Mouse (Mus musculus): ENCODE data around the gene Csf2rb2. TPM values are rescaled to one million over a fixed set of nuclear protein-coding genes. Genes with fewer than 3 reads are reported as not detected.
"Not testable (repeated sequence)": the region's sequence is repeated elsewhere in the genome, so short reads cannot be mapped to it uniquely, and the experiment has no call there.

The Csf2rb2 gene
- total and polyA plus RNA-seq, 2 experiments from 2014 or later = 0.19 to 0.50 TPM

DNA sequence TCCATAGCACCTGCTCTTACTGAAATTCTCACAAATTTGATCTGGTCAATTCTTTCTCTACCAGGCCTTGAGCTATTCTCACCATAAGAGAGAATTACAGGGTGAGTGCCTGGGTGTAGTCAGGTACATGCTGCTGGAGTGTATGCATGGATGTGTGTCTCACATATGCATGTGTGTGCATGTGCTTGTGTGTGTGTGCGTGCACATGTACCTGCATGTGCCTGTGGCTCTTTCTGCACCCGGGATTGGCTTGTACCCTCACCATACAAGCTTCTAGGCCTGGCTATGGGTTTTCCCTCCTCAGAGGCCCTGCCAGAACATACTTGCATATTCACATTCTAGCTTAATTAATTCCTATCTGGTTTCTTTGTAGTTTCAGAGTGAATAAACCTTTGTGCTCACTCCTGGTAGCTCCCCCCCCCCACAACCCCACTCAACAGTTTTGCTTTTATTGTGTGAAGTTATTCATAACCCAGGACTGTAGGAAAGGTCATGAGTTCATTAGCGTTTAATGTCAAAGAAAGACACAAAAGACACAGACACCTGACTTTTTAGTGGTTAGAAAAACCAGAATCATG, 23.1 kb upstream of the Csf2rb2 start:
- DNase-seq (ENCODE audit: low spot score) (no peak), ATAC-seq (ENCODE audit: insufficient read depth, low read depth) (no peak)
- no peaks in the 10 kb centered on the region for H3K4me1 ChIP-seq (ENCODE audit: control insufficient read depth, insufficient read depth)
- no peaks in the 10 kb centered on the region for H3K27me3 ChIP-seq (ENCODE audit: control insufficient read depth, insufficient read depth, low read length)
- TF ChIP-seq EP300 (IDR thresholded peaks at IDR 0.05; ENCODE audit: low read depth) (no peak), CTCF (IDR thresholded peaks at IDR 0.05; ENCODE audit: low read depth) (no peak)
- H3K27ac ChIP-seq (ENCODE audit: low read depth) = no peak overlapping the region
- no peak overlapping the region for H3K4me3 ChIP-seq (ENCODE audit: low read depth, low read length)
- H3K9ac ChIP-seq (replicated peaks; ENCODE audit: low read depth, low read length) = no peak overlapping the region
- H3K4me2 ChIP-seq (ENCODE audit: low read depth, low read length) = no peak overlapping the region
- H3K9me3 ChIP-seq (replicated peaks; ENCODE audit: control insufficient read depth, low read length) = no peaks in the 10 kb centered on the region
- no peaks in the 10 kb centered on the region for H3K36me3 ChIP-seq (replicated peaks; ENCODE audit: control insufficient read depth, insufficient read depth, low read length)
- 77% methylated on average over 3 of the region's 3 CpGs for WGBS

DNA sequence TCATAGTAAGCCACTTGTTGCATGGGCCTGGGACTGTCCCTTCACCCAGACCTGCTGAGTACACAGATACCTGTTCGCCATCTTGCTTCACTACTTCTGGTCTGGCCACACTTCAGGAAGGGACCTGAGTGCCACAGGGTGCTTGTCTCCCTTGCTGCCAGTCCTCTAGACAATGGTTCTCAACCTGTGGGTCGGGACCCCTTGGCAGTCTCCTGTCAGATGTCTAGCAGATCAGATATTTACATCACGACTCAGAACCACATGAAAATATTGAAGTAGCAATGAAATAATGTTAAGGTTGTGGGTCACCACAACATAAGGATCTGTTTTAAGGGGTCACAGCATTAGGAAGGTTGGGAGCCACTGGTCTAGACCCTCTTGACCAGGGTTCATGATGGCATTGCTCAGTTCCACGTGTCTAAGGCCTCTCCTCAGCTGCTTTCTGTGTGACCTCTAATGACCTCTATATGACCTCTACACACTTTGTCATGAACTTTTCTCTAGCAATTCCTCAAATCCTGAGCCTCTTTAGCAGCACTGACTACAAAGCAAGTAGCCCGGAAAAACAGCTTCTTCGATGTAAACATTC, 22.3 kb upstream of the Csf2rb2 start:
- H3K9me3 ChIP-seq (replicated peaks; ENCODE audit: control insufficient read depth, low read length); H3K4me3 ChIP-seq (ENCODE audit: low read depth, low read length); H3K4me2 ChIP-seq (ENCODE audit: low read depth, low read length); H3K4me1 ChIP-seq (ENCODE audit: control insufficient read depth, insufficient read depth); H3K36me3 ChIP-seq (replicated peaks; ENCODE audit: control insufficient read depth, insufficient read depth, low read length); ATAC-seq (ENCODE audit: insufficient read depth, low read depth); H3K27me3 ChIP-seq (ENCODE audit: control insufficient read depth, insufficient read depth, low read length); H3K9ac ChIP-seq (replicated peaks; ENCODE audit: low read depth, low read length); DNase-seq (ENCODE audit: low spot score); H3K27ac ChIP-seq (ENCODE audit: low read depth): not testable (repeated sequence)
- WGBS = 76% methylated on average over 6 of the region's 6 CpGs

- no peaks in the 10 kb centered on the region for H3K27me3 ChIP-seq (ENCODE audit: control insufficient read depth, insufficient read depth, low read length)
- DNase-seq (ENCODE audit: low spot score) (no peak), ATAC-seq (ENCODE audit: insufficient read depth, low read depth) (no peak)
- TF ChIP-seq CTCF (IDR thresholded peaks at IDR 0.05; ENCODE audit: low read depth) (no peak), EP300 (IDR thresholded peaks at IDR 0.05; ENCODE audit: low read depth) (no peak)
- H3K4me2 ChIP-seq (ENCODE audit: low read depth, low read length) = no peak overlapping the region
- no peak overlapping the region for H3K4me3 ChIP-seq (ENCODE audit: low read depth, low read length)
- H3K9me3 ChIP-seq (replicated peaks; ENCODE audit: control insufficient read depth, low read length) = no peaks in the 10 kb centered on the region
- H3K36me3 ChIP-seq (replicated peaks; ENCODE audit: control insufficient read depth, insufficient read depth, low read length) = no peaks in the 10 kb centered on the region
- no peak overlapping the region for H3K27ac ChIP-seq (ENCODE audit: low read depth)
- no peaks in the 10 kb centered on the region for H3K4me1 ChIP-seq (ENCODE audit: control insufficient read depth, insufficient read depth)
- no peak overlapping the region for H3K9ac ChIP-seq (replicated peaks; ENCODE audit: low read depth, low read length)
- 86% methylated on average over 10 of the region's 10 CpGs for WGBS
Observed at GRCm38 (mm10) chr15:78326747-78327146, 21.2 kb upstream of the Csf2rb2 start.

DNA sequence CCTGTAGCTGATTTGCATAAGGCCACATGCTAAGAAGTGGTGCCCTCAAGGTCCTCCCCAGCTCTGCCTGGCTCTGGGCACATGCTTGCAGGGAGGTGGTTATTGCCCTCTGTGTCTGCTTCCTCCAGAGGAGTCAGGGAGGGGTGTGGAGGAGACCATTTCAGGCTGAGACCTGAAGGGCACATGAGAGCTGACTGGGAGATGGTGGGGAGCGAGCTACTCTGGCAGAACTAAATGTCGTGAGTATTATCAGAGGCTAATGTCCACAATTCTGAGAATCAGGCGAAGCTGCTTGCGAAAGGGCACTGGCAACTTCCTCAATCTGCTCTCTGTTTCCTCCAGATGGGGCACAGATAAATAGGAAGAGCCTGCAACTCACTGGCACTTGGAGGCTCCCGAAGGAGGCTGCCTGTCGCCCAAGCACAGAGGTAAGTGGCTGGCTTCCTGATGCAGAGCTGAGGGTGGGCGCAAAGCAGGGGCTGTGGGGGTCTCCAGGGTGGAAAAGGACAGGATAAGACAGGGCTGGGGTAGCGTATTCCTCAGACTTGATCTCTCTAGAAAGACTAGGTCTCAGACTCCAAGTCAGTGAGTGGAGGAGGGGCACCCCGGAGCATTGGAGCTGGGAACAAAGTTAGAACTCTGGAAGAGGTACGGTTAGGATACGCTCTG, 20.3 kb upstream of the Csf2rb2 start, which contains the start of gene Csf2rb:
Gene Csf2rb, plus strand, starts transcription at position 82 of the 669 bp plus-strand sequence.
- TF ChIP-seq CTCF (IDR thresholded peaks at IDR 0.05; ENCODE audit: low read depth) (no peak), EP300 (IDR thresholded peaks at IDR 0.05; ENCODE audit: low read depth) (no peak)
- H3K4me2 ChIP-seq (ENCODE audit: low read depth, low read length) = no peak within 1 kb of the TSS
- no peak for ATAC-seq (ENCODE audit: insufficient read depth, low read depth)
- no peak for DNase-seq (ENCODE audit: low spot score)
- H3K4me3 ChIP-seq (ENCODE audit: low read depth, low read length) = no peak within 1 kb of the TSS
- H3K27ac ChIP-seq (ENCODE audit: low read depth) = no peak within 1 kb of the TSS
- no peak within 1 kb of the TSS for H3K9ac ChIP-seq (replicated peaks; ENCODE audit: low read depth, low read length)
- H3K9me3 ChIP-seq (replicated peaks; ENCODE audit: control insufficient read depth, low read length) = no peaks in the 10 kb centered on the region
- no peaks in the 10 kb centered on the region for H3K36me3 ChIP-seq (replicated peaks; ENCODE audit: control insufficient read depth, insufficient read depth, low read length)
- H3K27me3 ChIP-seq (ENCODE audit: control insufficient read depth, insufficient read depth, low read length) = no peaks in the 10 kb centered on the region
- 59% methylated on average over 11 of the region's 11 CpGs for WGBS
- H3K4me1 ChIP-seq (ENCODE audit: control insufficient read depth, insufficient read depth) = no peaks in the 10 kb centered on the region

DNA sequence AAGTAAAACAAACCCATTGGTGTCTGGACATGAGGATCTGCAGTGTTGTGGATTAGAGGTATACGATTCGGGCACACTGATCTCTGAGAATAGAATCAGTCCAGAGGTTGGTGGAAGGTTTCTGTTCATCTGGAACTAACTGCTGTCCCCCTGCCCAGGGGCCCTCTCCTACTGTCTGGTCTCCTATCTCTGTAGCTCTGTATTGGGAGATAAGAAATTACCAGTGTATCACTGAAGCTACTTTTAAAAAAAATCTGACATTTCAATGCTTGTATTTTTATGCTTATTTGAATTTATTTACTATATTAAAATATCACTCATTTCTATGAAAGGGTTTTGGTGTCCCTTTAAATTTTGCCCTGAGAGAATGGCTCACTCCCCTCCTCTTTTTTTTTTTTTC, 18.8 kb upstream of the Csf2rb2 start:
- H3K4me3 ChIP-seq (ENCODE audit: low read depth, low read length) = no peak overlapping the region
- TF ChIP-seq CTCF (IDR thresholded peaks at IDR 0.05; ENCODE audit: low read depth) (no peak), EP300 (IDR thresholded peaks at IDR 0.05; ENCODE audit: low read depth) (no peak)
- no peaks in the 10 kb centered on the region for H3K27me3 ChIP-seq (ENCODE audit: control insufficient read depth, insufficient read depth, low read length)
- 82% methylated on average over 2 of the region's 2 CpGs for WGBS
- H3K9me3 ChIP-seq (replicated peaks; ENCODE audit: control insufficient read depth, low read length) = no peaks in the 10 kb centered on the region
- no peak overlapping the region for H3K27ac ChIP-seq (ENCODE audit: low read depth)
- no peaks in the 10 kb centered on the region for H3K36me3 ChIP-seq (replicated peaks; ENCODE audit: control insufficient read depth, insufficient read depth, low read length)
- DNase-seq (ENCODE audit: low spot score) (no peak), ATAC-seq (ENCODE audit: insufficient read depth, low read depth) (no peak)
- no peak overlapping the region for H3K9ac ChIP-seq (replicated peaks; ENCODE audit: low read depth, low read length)
- H3K4me2 ChIP-seq (ENCODE audit: low read depth, low read length) = no peak overlapping the region
- H3K4me1 ChIP-seq (ENCODE audit: control insufficient read depth, insufficient read depth) = no peaks in the 10 kb centered on the region

All from heart, postnatal 0 days (tissue).